Mouse (Mus musculus): ENCODE data around the gene Ssh2. TPM values are rescaled to one million over a fixed set of nuclear protein-coding genes. Genes with fewer than 3 reads are reported as not detected.
"Not testable (repeated sequence)": the region's sequence is repeated elsewhere in the genome, so short reads cannot be mapped to it uniquely, and the experiment has no call there.

Ssh2 gene
- total RNA-seq, 4 experiments from 2014 or later: 26.7 to 32.2 (median 30.8) TPM

- DNase-seq (ENCODE audit: low spot score in 2 of 2): peak; percentile 55
These were observed 132.2 kb downstream of the Ssh2 start for GRCm38 (mm10) chr11:77348142-77348741.

- DNase-seq (ENCODE audit: low spot score in 2 of 2): no peak
These were observed 132.9 kb downstream of the Ssh2 start for GRCm38 (mm10) chr11:77348985-77349384.

GRCm38 (mm10) chr11:77349698-77350097 lies 133.6 kb downstream of the Ssh2 start:
- no peak for DNase-seq (ENCODE audit: low spot score in 2 of 2)

DNA sequence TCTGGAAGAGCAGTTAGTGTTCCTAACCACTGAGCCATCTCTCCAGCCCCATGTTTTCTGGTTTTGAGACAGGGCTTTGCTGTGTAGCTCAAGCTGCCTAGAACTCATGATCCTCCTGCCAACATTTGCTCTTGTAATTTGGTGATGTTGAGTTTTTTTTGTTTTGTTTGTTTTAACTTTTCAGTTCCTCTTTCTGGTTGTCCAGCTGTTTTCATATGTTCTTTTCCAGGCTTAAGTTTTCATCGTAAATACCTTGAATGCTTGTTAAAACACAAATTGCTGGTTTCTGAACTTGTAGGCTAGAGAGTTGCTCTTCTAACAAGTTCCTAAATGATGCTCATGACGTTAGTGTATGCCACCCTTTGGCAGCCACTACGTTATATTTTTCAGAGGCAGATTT lies 139.0 kb downstream of the Ssh2 start:
- no peak for DNase-seq (ENCODE audit: low spot score in 2 of 2)

GRCm38 (mm10) chr11:77357839-77358238 lies 141.8 kb downstream of the Ssh2 start:
- no peak for DNase-seq (ENCODE audit: low spot score in 2 of 2)

DNA sequence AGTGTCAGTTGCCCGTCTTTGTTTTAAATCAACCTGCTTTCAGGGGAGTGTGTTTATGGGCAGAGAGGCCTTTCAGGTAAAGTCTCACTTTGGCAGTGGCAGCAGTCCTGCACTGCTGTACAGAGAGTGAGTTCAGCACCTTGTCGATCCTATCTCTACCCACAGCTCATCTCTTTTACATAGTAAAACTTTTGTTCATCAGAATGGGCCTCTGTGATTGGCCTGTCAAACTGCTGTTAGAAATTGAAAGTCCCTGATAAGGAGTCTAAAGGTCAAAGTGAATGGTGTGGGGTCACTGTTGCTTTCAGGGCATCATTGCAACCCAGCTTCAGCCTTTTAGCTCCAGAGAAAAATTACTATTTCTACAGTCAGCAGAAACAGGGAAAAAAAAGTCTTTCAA lies 147.4 kb downstream of the Ssh2 start:
- no peak for DNase-seq (ENCODE audit: low spot score in 2 of 2)

DNA sequence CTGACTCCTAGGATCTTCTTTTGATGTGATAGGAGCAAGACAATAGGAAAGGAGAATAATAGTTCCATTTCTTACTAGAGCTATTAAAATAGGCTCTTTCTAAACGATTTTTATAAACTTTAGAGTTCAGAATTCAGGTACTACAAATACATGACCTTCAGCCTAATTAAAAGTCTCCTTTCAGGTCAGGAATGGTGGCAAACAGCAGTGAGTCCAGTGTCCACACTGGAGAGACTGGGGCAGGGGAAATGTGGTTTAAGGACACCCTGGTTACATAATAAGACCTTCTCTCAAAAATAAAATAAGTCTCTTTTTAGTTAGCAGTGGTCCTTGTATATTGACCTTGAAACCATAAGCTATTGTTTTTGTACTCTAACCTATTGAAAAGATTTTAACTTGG lies 148.3 kb downstream of the Ssh2 start:
- no peak for DNase-seq (ENCODE audit: low spot score in 2 of 2)

DNA sequence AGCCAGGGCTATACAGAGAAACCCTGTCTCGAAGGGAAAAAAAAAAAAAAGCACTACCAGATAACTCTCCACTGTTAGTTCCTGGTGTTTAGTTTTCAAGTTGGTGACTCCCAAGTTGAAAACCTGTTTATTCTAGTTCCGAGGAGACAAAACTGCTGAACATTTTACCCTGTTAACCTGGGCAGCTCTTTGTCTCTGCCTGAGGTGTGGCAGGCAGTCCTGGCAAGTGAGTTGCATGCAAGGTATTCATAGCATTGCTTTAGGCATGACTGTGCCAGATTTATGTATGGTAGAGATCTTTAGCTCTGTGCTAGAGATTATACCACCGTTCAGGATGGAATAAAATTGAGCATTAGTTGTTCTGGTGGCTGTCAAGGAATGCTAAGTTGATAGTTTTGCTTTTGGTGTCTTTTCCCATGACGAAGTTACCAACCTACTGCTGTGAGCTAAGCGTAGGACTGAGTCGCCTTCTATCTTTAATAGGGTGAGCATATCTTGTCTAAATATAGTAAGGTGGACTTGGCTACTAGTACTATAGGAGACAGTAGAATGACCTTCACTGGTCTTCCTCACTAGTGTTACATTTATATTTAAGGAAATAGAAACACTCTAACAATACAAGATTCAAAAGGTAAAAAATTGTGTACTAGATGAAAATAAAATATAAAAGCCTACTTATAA lies 149.8 kb downstream of the Ssh2 start:
- no peak for DNase-seq (ENCODE audit: low spot score in 2 of 2)

DNA sequence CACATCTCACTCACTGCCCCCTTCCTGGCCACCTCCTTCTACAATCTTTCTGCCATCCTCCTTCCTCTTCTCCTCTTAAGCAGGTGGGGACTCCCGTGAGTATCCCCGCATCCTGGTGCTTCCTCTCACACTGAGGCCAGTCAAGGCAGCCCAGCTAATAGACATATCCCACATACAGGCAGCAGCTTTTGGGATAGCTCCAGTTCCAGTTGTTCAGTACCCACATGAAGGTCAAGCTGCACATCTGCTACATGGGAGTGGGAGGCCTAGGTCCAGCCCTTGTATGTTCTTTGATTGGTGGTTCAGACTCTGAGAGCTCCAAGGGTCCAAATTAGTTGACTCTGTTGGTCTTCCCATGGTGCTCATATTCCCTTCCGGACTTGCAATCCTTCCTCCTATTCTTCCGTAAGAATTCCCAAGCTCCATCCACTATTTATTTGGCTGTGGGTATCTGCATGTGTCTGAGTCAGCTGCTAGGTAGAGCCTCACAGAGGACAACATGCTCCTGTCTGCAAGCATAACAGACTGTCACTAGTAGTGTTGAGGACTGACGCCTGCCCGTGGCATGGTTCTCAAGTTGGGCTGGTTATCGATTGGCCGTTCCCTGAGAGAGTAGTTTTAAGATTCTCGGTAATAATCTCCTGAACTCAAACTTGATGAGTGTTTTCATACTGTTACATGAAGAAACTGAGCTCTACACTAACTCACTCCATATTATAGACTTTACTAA lies 151.6 kb downstream of the Ssh2 start:
- DNase-seq (ENCODE audit: low spot score in 2 of 2): no peak

- no peak for DNase-seq (ENCODE audit: low spot score in 2 of 2)
These were observed 153.2 kb downstream of the Ssh2 start for GRCm38 (mm10) chr11:77369188-77369840.

- no peak for DNase-seq (ENCODE audit: low spot score in 2 of 2)
These were observed 153.7 kb downstream of the Ssh2 start for GRCm38 (mm10) chr11:77369841-77370191.

DNA sequence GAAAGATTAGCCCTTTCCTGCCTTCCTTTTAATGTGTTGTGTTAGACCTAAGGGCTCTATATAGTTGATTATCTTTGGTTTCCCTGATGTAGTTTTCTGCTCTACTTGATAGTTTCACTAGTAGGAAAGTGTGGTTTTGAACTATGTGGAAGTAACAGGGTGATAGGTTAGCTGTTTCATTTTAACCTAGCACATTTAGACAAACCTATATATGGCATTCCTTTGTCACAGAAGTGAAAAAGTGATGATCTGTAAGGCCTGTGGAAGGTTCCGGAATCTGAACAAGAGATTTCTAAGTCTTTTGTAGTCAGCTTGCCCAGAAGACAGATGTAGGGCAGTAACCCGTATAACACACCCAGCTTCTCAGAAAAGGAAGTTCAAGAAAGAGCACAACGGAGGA lies 155.0 kb downstream of the Ssh2 start:
- DNase-seq (ENCODE audit: low spot score in 2 of 2): no peak

- no peak for DNase-seq (ENCODE audit: low spot score in 2 of 2)
These were observed 155.6 kb downstream of the Ssh2 start for GRCm38 (mm10) chr11:77371696-77372095.

DNA sequence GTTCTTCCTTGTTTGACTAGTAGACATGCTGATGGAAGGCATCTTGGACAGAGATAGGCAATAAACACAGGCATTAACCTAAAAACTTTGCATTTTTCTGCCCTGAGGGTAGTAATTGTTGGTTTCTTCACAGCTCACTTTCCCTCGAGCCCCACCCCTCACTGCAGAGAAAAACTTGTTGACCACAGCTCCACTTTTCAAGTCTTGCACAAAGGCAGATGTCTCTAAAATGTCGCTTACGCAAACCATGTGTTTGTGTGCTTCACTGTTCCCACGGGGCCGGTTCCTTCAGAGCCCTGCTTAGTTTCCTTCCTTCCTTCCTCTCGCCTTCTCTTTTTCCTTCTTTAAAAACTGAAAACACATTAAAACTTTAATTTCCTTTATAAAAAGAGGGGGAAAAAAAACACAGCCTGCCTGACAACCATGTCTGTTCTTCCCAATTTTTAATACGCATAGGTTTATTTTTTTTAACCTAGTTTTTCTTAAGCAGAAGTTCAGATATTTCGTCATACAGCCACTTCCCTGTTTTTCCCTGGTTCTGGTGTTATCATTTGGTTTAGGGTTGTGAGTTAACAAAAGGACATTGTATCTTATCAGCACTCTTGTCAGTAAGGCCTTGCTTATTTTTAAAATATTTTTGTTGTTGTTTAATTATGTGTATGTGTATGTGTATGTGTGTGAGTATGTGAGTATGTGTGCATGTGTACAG lies 156.3 kb downstream of the Ssh2 start:
- no peak for DNase-seq (ENCODE audit: low spot score in 2 of 2)

DNA sequence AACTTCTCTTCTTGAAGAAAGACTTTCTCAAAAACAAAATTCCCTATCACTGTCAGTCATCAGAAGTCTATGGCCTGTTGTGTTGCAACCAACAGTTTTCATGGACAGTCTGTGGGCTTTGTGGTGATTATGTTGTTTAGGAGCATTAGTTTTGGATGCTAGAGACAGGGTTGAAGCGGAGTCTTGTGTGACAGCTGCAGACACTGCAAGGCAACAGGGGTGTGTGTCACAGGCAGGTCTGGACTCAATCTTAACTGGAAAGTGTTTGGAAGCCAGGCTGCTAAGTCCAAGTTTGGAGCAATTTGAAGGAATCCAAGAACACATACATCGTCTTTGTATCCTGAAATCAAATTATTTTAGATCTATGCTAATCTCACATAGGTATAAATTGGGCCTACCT lies 162.5 kb downstream of the Ssh2 start:
- DNase-seq (ENCODE audit: low spot score in 2 of 2): no peak

- no peak for DNase-seq (ENCODE audit: low spot score in 2 of 2)
These were observed 165.1 kb downstream of the Ssh2 start for GRCm38 (mm10) chr11:77381174-77381573.

DNA sequence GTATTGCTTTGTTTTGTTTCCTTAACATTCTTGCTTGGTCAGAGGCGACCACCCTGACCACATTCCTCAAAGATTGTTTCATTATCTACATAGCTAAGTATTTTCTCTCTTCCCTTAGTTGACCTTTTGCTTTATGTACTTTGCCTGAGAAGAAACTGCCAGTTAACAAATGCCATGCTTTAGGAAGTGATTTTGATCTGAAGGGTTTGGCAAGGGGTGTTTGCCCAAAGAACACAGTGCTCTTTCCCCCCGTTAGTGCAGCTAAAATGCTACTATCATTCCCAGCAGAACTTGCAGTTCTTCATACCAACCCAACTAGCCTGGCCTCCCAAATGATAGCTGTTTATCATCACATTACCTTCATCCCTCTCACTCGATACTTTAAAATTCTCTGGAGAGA lies 168.1 kb downstream of the Ssh2 start:
- no peak for DNase-seq (ENCODE audit: low spot score in 2 of 2)

DNA sequence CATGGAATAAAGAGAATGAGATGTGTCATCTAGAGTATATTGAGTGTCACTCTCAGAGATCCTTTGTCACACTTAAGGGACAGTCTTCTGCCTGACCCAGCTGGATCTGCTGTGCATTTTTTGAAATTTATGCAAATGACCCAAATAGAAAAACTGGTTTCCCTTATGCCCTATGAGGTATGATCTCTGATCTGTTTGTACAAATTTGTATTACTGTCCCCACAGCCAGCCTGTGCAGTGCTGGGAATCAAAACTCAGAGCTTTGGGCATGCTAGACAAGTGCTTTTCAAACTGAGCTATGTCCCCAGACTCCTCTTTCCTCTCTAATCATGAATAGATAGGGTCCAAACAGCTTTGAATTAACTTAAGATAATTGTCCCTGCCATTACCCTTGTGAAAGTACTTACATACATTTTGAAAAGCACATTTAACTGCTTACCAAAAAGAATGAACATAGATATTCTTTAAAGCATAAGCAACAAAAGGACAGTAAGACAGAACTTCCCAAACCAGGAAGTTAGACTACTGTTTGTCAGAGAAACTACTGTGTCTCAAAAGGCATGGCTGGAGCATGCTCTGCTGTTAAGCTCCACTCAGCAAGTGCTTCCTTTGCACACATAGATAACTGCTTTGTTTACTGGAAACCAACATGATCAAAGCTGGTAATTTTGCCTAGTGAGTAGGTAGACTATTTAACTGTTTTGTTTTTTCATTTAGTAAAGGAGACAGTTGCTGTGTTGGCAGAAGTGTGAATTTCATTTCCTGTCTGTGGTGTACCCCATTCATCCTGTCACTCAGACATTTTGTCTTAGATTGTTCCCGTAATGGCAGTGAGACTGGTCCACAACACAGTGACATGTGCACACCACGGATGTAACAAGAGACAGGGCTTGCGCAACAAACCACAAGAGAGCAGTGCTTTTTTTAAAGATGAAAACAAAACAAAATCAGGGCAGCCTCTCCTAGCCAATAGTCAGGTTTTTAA lies 169.9 kb downstream of the Ssh2 start:
- DNase-seq (ENCODE audit: low spot score in 2 of 2): no peak

- DNase-seq (ENCODE audit: low spot score in 2 of 2): not testable (repeated sequence)
These were observed 172.1 kb downstream of the Ssh2 start for GRCm38 (mm10) chr11:77388197-77388596.

- no peak for DNase-seq (ENCODE audit: low spot score in 2 of 2)
These were observed 179.5 kb downstream of the Ssh2 start for GRCm38 (mm10) chr11:77395539-77395938.

Data from left cerebral cortex, adult 8-10 months (tissue).